Comparison of ENCODE assay signal across 9 mouse cellular contexts in the genomic region with DNA sequence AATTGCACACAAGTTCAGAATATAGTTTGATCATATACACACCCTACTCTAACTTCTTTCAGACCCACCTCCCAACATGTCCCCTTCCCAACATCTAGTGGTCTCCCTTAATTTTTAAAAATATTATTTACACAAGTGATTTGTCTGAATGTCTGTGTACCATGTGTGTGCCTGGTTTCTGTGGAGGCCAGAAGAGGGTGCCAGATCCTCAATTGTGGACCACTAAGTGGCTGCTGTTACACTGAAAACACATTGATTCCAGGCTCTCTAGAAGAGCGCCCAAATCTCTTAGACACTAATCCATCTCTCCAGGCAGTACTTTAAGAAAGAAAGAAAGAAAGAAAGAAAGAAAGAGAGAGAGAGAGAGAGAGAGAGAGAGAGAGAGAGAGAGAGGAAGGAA. TPM values are rescaled to one million over a fixed set of nuclear protein-coding genes. Genes with fewer than 3 reads are reported as not detected.
DNase-seq lines count a peak whose midpoint lies in the region; ATAC-seq and TF ChIP-seq lines count a peak whose summit lies in the region.
"Had no signal": no experiment of that assay in that cellular context is flagged by ENCODE, and none has a peak within 500 bp of the region (broad histone marks: within the 10 kb centered on the region; RNA-seq: fewer than 3 reads in every experiment).

No protein-coding gene starts in this region.

- no peaks in the 10 kb centered on the region for H3K4me1 ChIP-seq in heart, adult 2 months (ENCODE audit: control insufficient read depth, insufficient read depth, low read length)
- H3K4me1 ChIP-seq in lung, postnatal 0 days (ENCODE audit: insufficient read depth, low read depth, low read length): no peaks in the 10 kb centered on the region
- H3K4me1 ChIP-seq: liver, embryonic 15.5 days had no signal

- TF ChIP-seq POLR2A in heart, adult 2 months (IDR thresholded peaks at IDR 0.05; ENCODE audit: insufficient read depth, low read depth, low read length): no peak

- no peaks in the 10 kb centered on the region for H3K9me3 ChIP-seq in lung, postnatal 0 days (ENCODE audit: low read length)
- H3K9me3 ChIP-seq: liver, embryonic 15.5 days had no signal

- no peak overlapping the region for H3K4me3 ChIP-seq in heart, adult 2 months
- no peak overlapping the region for H3K4me3 ChIP-seq in lung, postnatal 0 days (ENCODE audit: low read depth, low read length)
- H3K4me3 ChIP-seq: liver, embryonic 15.5 days had no signal

- peak; percentile 55 for TF ChIP-seq CTCF in heart, adult 2 months (IDR thresholded peaks at IDR 0.05)
- TF ChIP-seq CTCF in lung, postnatal 0 days (IDR thresholded peaks at IDR 0.05): peak; percentile 49

- H3K4me2 ChIP-seq in lung, postnatal 0 days (replicated peaks; ENCODE audit: low read depth, low read length): no peak overlapping the region
- H3K4me2 ChIP-seq: liver, embryonic 15.5 days had no signal

- H3K27ac ChIP-seq in heart, adult 2 months: no peak overlapping the region
- no peak overlapping the region for H3K27ac ChIP-seq in lung, postnatal 0 days (ENCODE audit: low read length)
- H3K27ac ChIP-seq: liver, embryonic 15.5 days had no signal

- no peaks in the 10 kb centered on the region for H3K27me3 ChIP-seq in heart, adult 2 months (ENCODE audit: control insufficient read depth, insufficient read depth, low read length)
- H3K27me3 ChIP-seq in lung, postnatal 0 days (replicated peaks; ENCODE audit: insufficient read depth, low read length): no peaks in the 10 kb centered on the region
- H3K27me3 ChIP-seq: liver, embryonic 15.5 days had no signal

- no peak for TF ChIP-seq EP300 in heart, adult 2 months (IDR thresholded peaks at IDR 0.05; ENCODE audit: insufficient read depth, low read depth, low read length)
- TF ChIP-seq EP300 in lung, postnatal 0 days (IDR thresholded peaks at IDR 0.05): no peak

- no peak for ATAC-seq in lung, postnatal 0 days

- intact Hi-C loops in heart, adult 2 months (cut with DNase I): loop anchor here (2.0 kb wide), 1 partner anchor 117 kb away; no protein-coding TSS in a partner anchor

- no peaks in the 10 kb centered on the region for H3K36me3 ChIP-seq in heart, adult 2 months (ENCODE audit: control insufficient read depth, insufficient read depth, low read length)
- no peaks in the 10 kb centered on the region for H3K36me3 ChIP-seq in lung, postnatal 0 days (ENCODE audit: insufficient read depth, low read length)
- H3K36me3 ChIP-seq: liver, embryonic 15.5 days had no signal

- DNase-seq in heart, adult 2 months: no peak
- no peak for DNase-seq in heart, adult 18-20 months
- DNase-seq in lung, postnatal 0 days (ENCODE audit: low spot score): peak; percentile 12
- no peak for DNase-seq in lung, adult 18-20 months
- DNase-seq in NIH3T3 (ENCODE audit: low read depth): peak; percentile 65
- peak; percentile 6 for DNase-seq in retina, postnatal 7 days (ENCODE audit: low read depth, low spot score)
- DNase-seq in gastrocnemius, postnatal 25 days: no peak
- DNase-seq in cerebellum, adult 8-10 months: no peak

- H3K79me2 ChIP-seq in heart, adult 2 months (replicated peaks; ENCODE audit: control insufficient read depth, insufficient read depth, low read length): no peaks in the 10 kb centered on the region

- H3K9ac ChIP-seq in heart, adult 2 months (ENCODE audit: low read depth, low read length): no peak overlapping the region
- no peak overlapping the region for H3K9ac ChIP-seq in lung, postnatal 0 days (replicated peaks; ENCODE audit: low read depth)
- H3K9ac ChIP-seq: liver, embryonic 15.5 days had no signal

- 57% methylated on average over 1 of the region's 1 CpGs for WGBS in heart, adult 2 months
- 59% methylated on average over 1 of the region's 1 CpGs for WGBS in lung, postnatal 0 days

RNA-seq across cellular contexts. Expression of gene Dock11, which starts 8.9 kb away (rescaled TPM):
- total RNA-seq in heart, adult 2 months (2021): 1 to 10 TPM; 3.7 to 4.6 TPM
- 0.90 and 1.7 TPM in 2 replicates for polyA plus RNA-seq in heart, adult 2 months (2012; rRNA removed)
- total RNA-seq in heart, adult 18-20 months (2021): 1 to 10 TPM; 3.8 to 5.3 TPM
- polyA plus RNA-seq in lung, postnatal 0 days (2015; fragmentation: Nextera tagmentation; extraction: Ambion mirVana): 2.3 and 2.9 TPM in 2 replicates
- 1 to 10 TPM; 3.0 to 3.9 TPM for total RNA-seq in gastrocnemius, postnatal 25 days (2021)

Comparison
In these comparisons a context has a peak if more than half of its experiments do, and no peak if none do; other contexts are left out.
1. DNase-seq: peak in lung, postnatal 0 days (single experiment), NIH3T3 (single experiment) and retina, postnatal 7 days (single experiment); none in heart, adult 2 months (0 of 2), heart, adult 18-20 months (0 of 2), lung, adult 18-20 months (0 of 2), gastrocnemius, postnatal 25 days (single experiment) and cerebellum, adult 8-10 months (single experiment).